Mouse (Mus musculus) stomach, postnatal 0 days (tissue): ENCODE data around the gene Usp36. TPM values are rescaled to one million over a fixed set of nuclear protein-coding genes. Genes with fewer than 3 reads are reported as not detected.

Source experiments
- ATAC-seq: fragments of 200-750 bp; cut with Nextera tagmentation; 2 replicates; pipeline ENCODE4 v1.8.0; 2017; ENCODE audit not compliant: low FRiP score, low TSS enrichment
- DNase-seq: peaks from one replicate; pipeline ENCODE4 v3.0.0-alpha.2; 2016; ENCODE audit warnings: low spot score
- H3K27ac ChIP-seq: fragments of 300-500 bp; sonication (generic); replicated peaks from 2 replicates; pipeline ENCODE4 v1.5.1; 2014; ENCODE audit warnings: mild to moderate bottlenecking, control low read depth
- H3K27me3 ChIP-seq: fragments of 300-500 bp; sonication (generic); 2 replicates; pipeline ENCODE4 v1.6.1; 2014; ENCODE audit warnings: low read length; ENCODE audit not compliant: control insufficient read depth, insufficient read depth
- H3K36me3 ChIP-seq: fragments of 300-500 bp; sonication (generic); 2 replicates; pipeline ENCODE4 v1.6.1; 2014; ENCODE audit warnings: low read length, mixed read lengths; ENCODE audit not compliant: control insufficient read depth, insufficient read depth
- H3K4me1 ChIP-seq: fragments of 300-500 bp; sonication (generic); replicated peaks from 2 replicates; pipeline ENCODE4 v1.6.1; 2014; ENCODE audit warnings: antibody characterized with exemption; ENCODE audit not compliant: control insufficient read depth, insufficient read depth
- H3K4me2 ChIP-seq: fragments of 300-500 bp; sonication (generic); replicated peaks from 2 replicates; pipeline ENCODE4 v1.6.1; 2014; ENCODE audit warnings: low read depth, mild to moderate bottlenecking, control low read depth, moderate library complexity
- H3K4me3 ChIP-seq: fragments of 300-500 bp; sonication (generic); 2 replicates; pipeline ENCODE4 v1.5.1; 2014; ENCODE audit warnings: low read depth, low read length, control low read depth
- H3K9ac ChIP-seq: fragments of 300-500 bp; sonication (generic); 2 replicates; pipeline ENCODE4 v1.6.1; 2014; ENCODE audit warnings: mild to moderate bottlenecking, low read length, control low read depth, mixed read lengths
- H3K9me3 ChIP-seq: fragments of 300-500 bp; sonication (generic); 2 replicates; pipeline ENCODE4 v1.6.1; 2016; ENCODE audit warnings: low read length; ENCODE audit not compliant: control insufficient read depth
- CTCF ChIP-seq: IDR thresholded peaks from 2 replicates; pipeline ENCODE4 v1.5.1; 2016; ENCODE audit warnings: antibody characterized with exemption, low read depth, mild to moderate bottlenecking, moderate library complexity
- EP300 ChIP-seq: optimal IDR thresholded peaks from 2 replicates; pipeline ENCODE3; 2016; ENCODE audit warnings: antibody characterized with exemption
- WGBS: fragments of 180-500 bp; shearing (Covaris S2); extraction: QIAGEN DNeasy Blood & Tissue Kit; methylation state at CpG from one replicate; pipeline ENCODE4 v1.1.7; 2014; 5-methylcytosine and 5-hydroxymethylcytosine counted together
- polyA plus RNA-seq: library from polyadenylated mRNA; unstranded; fragments of >200 nt; fragmentation: Nextera tagmentation; extraction: Ambion mirVana; gene quantifications from 2 replicates; pipeline ENCODE4 v1.2.1, GENCODE M21; 2015

Usp36 gene
- polyA plus RNA-seq, 1 experiment from 2014 or later, result 8.1 TPM

DNA sequence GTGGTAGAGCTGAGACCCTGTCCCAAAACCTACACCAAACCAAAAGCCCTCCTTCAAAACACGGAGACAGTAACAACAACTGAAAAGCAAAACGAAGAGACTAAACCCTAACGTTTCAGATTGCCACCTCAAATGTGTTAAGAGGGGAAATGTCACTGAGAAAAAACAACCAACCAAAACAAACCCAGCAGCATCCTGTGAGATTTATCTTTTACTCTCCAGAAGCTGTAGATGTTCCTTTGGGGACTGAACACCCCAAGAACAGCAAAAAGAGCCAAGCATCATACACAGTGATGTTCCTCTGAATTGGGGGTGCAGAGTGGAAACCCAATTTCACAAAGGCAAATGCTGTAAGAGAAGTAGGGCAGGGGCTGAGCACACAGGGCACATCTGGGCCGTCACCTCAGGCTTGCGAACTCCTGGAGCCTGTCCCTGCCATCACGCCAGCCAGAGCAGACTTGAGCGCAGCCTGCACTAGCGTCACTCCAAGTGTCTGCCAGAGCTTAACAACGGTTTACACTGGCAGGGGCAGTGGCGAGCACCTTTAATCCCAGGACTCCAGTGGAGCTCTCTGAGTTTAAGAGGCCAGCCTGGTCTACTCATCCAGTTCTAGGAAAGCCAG lies 23.9 kb downstream of the Usp36 start:
- no peaks in the 10 kb centered on the region for H3K4me1 ChIP-seq
- H3K9ac ChIP-seq, result no peak overlapping the region
- no peak overlapping the region for H3K27ac ChIP-seq
- DNase-seq (no peak), ATAC-seq (no peak)
- H3K9me3 ChIP-seq, result no peaks in the 10 kb centered on the region
- 85% methylated on average over 10 of the region's 10 CpGs for WGBS
- peaks cover 36% of the 10 kb centered on the region for H3K36me3 ChIP-seq
- H3K4me2 ChIP-seq, result no peak overlapping the region
- H3K27me3 ChIP-seq, result no peaks in the 10 kb centered on the region
- TF ChIP-seq CTCF (no peak), EP300 (no peak)
- no peak overlapping the region for H3K4me3 ChIP-seq

DNA sequence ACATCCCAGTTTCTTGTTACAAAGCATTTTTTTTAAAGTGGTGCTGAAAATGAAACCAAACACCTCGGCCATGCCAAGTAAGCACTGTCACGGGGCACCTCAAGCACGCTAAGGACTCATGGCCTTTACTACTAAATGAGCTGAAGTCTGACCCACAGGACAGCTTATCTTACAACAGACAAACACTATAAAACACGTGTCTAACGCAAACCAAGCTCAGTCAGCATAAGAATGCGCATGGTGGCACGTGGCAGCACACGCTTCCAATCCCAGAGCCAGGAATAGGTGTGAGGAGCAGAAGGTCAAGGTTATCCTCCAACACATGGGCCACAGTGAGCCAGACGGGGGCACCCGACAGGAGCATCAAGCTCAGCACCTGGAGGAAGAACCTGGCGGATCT lies 24.4 kb downstream of the Usp36 start:
- Histone ChIP-seq H3K27ac (no peak overlapping the region), H3K9ac (no peak overlapping the region), H3K4me2 (no peak overlapping the region), H3K4me1 (no peaks in the 10 kb centered on the region), H3K27me3 (no peaks in the 10 kb centered on the region), H3K4me3 (no peak overlapping the region), H3K9me3 (no peaks in the 10 kb centered on the region), H3K36me3 (peaks cover 40% of the 10 kb centered on the region)
- DNase-seq (no peak), ATAC-seq (no peak)
- 84% methylated on average over 11 of the region's 11 CpGs for WGBS
- TF ChIP-seq EP300 (no peak), CTCF (no peak)

DNA sequence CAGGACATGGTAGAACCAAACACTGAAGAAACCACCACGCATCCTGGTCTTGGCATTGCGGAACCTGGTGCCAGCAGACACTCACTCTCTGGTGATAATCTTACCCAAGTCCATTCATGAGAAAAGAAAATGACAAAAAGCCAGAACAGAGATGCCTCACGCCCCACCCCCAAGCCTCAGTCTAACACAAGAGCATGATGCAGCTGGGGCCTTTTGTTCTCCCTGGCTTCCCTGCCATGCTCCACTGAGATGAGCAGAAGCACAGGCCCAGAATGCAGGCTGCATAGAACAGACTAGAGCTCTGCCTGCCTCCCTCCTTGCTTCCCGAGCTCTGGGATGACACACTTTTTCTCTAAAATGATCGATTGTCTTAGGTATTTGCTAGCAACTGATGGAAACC lies 26.9 kb downstream of the Usp36 start:
- Histone ChIP-seq H3K4me3 (no peak overlapping the region), H3K36me3 (peaks cover 55% of the 10 kb centered on the region), H3K27ac (no peak overlapping the region), H3K4me1 (no peaks in the 10 kb centered on the region), H3K9me3 (no peaks in the 10 kb centered on the region), H3K9ac (no peak overlapping the region), H3K27me3 (no peaks in the 10 kb centered on the region), H3K4me2 (no peak overlapping the region)
- DNase-seq, result no peak
- 90% methylated on average over 5 of the region's 5 CpGs for WGBS
- TF ChIP-seq CTCF, result no peak
- TF ChIP-seq EP300, result no peak
- ATAC-seq, result no peak

DNA sequence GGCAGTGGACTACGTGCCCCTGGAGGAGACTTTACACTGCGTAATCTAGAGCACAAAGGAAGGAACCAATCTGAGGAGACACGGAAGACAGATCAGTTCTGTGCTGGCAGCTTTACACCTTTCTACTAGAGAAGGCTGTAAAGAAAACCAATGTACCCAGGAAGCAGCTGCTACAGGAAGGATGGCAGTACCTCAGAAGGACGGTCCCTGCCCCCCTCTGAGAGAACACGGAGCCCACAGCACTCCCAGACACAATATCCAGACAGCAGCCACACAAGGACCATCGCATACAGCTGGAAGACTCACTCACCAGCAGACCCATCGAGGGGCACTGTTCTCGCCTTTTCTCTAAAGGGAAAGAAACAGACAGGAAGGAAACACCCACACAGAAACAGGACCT lies 30.0 kb downstream of the Usp36 start:
- no peaks in the 10 kb centered on the region for H3K27me3 ChIP-seq
- no peaks in the 10 kb centered on the region for H3K9me3 ChIP-seq
- 87% methylated on average over 8 of the region's 8 CpGs for WGBS
- TF ChIP-seq EP300, result no peak
- TF ChIP-seq CTCF, result no peak
- DNase-seq (no peak), ATAC-seq (no peak)
- no peak overlapping the region for H3K4me2 ChIP-seq
- H3K9ac ChIP-seq, result no peak overlapping the region
- H3K36me3 ChIP-seq, result peaks cover 46% of the 10 kb centered on the region
- H3K4me1 ChIP-seq, result no peaks in the 10 kb centered on the region
- no peak overlapping the region for H3K4me3 ChIP-seq
- H3K27ac ChIP-seq, result no peak overlapping the region

DNA sequence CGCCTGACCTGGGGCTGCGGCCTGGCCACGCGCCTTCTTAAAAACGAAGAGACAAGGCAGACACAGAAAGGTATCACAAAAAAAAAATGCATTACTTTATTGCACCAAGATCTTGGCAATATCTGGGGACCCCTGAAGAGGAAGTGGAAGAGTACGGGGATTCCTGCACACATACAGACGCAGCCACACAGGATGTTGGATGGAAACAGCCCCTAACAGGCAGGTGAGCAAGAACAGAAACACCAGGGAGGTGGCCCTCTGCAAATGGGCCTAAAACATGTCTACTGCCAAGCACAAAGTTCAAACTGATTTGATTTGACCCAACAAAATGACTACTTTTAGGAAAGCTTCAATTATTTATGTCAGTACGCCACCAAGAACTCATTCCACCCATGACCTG lies 30.5 kb downstream of the Usp36 start:
- ATAC-seq, result no peak
- no peaks in the 10 kb centered on the region for H3K9me3 ChIP-seq
- 94% methylated on average over 8 of the region's 8 CpGs for WGBS
- peaks cover under 1% of the 10 kb centered on the region for H3K4me1 ChIP-seq
- TF ChIP-seq EP300 (no peak), CTCF (no peak)
- DNase-seq, result no peak
- H3K27me3 ChIP-seq, result no peaks in the 10 kb centered on the region
- H3K4me2 ChIP-seq, result no peak overlapping the region
- no peak overlapping the region for H3K4me3 ChIP-seq
- H3K9ac ChIP-seq, result no peak overlapping the region; the same call in 1 of the 2 replicates
- H3K36me3 ChIP-seq, result peaks cover 43% of the 10 kb centered on the region
- no peak overlapping the region for H3K27ac ChIP-seq

DNA sequence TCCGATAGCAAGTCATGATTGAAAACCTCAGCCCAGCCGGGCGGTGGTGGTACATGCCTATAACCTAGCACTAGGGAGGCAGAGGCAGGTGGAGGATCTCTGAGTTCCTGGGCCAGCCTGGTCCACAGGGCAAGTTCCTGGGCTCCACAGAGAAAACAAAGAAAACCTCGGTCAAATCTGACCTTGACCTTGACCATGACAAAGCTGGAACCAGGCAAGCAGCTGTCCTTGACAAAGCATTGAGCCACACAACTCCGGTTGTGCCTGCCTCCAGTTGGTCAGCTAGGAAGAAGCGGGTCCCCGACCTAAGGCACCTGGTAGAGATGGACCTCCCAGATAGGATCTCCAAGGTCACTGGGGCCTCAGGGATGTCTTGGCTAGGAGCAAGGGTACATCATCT lies 33.7 kb downstream of the Usp36 start:
- no peak for DNase-seq
- WGBS, result 88% methylated on average over 7 of the region's 7 CpGs
- peaks cover 25% of the 10 kb centered on the region; the same call in 1 of the 2 replicates for H3K36me3 ChIP-seq
- H3K27me3 ChIP-seq, result no peaks in the 10 kb centered on the region
- TF ChIP-seq EP300, result no peak
- no peak overlapping the region for H3K9ac ChIP-seq
- no peaks in the 10 kb centered on the region for H3K9me3 ChIP-seq
- H3K4me3 ChIP-seq, result no peak overlapping the region
- ATAC-seq, result no peak
- no peak overlapping the region for H3K4me2 ChIP-seq
- H3K4me1 ChIP-seq, result peaks cover 13% of the 10 kb centered on the region
- no peak overlapping the region for H3K27ac ChIP-seq
